Mouse (Mus musculus) erythroblast, embryonic 14.5 days (primary cell): Measurements from ENCODE around the gene Dedd2.

Experiments used
- GATA1 ChIP-seq: IDR thresholded peaks from 2 replicates; pipeline ENCODE4 v1.6.1; 2012; ENCODE audit warnings: low read length, inconsistent platforms, mixed read lengths
- TAL1 ChIP-seq: IDR thresholded peaks from 3 replicates; pipeline ENCODE4 v1.6.1; 2012; ENCODE audit warnings: low read length, inconsistent platforms, mixed read lengths

GRCm38 (mm10) chr7:25151916-25152556 is 68.4 kb downstream of the Dedd2 start:
- TF ChIP-seq TAL1 (no peak), GATA1 (no peak)
